Mouse (Mus musculus): Measurements from ENCODE around the gene Hist1h3e. TPM values are rescaled to one million over a fixed set of nuclear protein-coding genes. Genes with fewer than 3 reads are reported as not detected.
"Not testable (repeated sequence)": the region's sequence is repeated elsewhere in the genome, so short reads cannot be mapped to it uniquely, and the experiment has no call there.

The Hist1h3e gene
- total and polyA plus RNA-seq, 2 experiments from 2014 or later, result 1.3 to 528 TPM

GRCm38 (mm10) chr13:23603182-23603699 lies 41.1 kb upstream of the Hist1h3e start:
- Histone ChIP-seq H3K27me3 (ENCODE audit: insufficient read depth, low read length) (no peaks in the 10 kb centered on the region), H3K4me3 (ENCODE audit: low read length) (no peak overlapping the region), H3K9me3 (ENCODE audit: low read length) (no peaks in the 10 kb centered on the region), H3K4me1 (ENCODE audit: insufficient read depth, low read length) (no peaks in the 10 kb centered on the region), H3K4me2 (ENCODE audit: low read depth, low read length) (no peak overlapping the region), H3K9ac (replicated peaks; ENCODE audit: low read length) (no peak overlapping the region), H3K36me3 (ENCODE audit: insufficient read depth, low read length) (no peaks in the 10 kb centered on the region), H3K27ac (no peak overlapping the region)
- no peak for TF ChIP-seq CTCF (IDR thresholded peaks at IDR 0.05; ENCODE audit: low read depth)
- WGBS, result 85% methylated on average over 7 of the region's 7 CpGs
- no peak for ATAC-seq
- no peak for DNase-seq (ENCODE audit: low spot score)

- H3K4me3 ChIP-seq (ENCODE audit: low read length), result no peak overlapping the region
- no peaks in the 10 kb centered on the region for H3K9me3 ChIP-seq (ENCODE audit: low read length)
- H3K4me1 ChIP-seq (ENCODE audit: insufficient read depth, low read length), result no peaks in the 10 kb centered on the region
- H3K4me2 ChIP-seq (ENCODE audit: low read depth, low read length), result no peak overlapping the region
- ATAC-seq, result no peak
- H3K27me3 ChIP-seq (ENCODE audit: insufficient read depth, low read length), result no peaks in the 10 kb centered on the region
- WGBS, result 8% methylated on average over 9 of the region's 9 CpGs
- no peak overlapping the region for H3K27ac ChIP-seq
- H3K36me3 ChIP-seq (ENCODE audit: insufficient read depth, low read length), result no peaks in the 10 kb centered on the region
- peak; percentile 86 for TF ChIP-seq CTCF (IDR thresholded peaks at IDR 0.05; ENCODE audit: low read depth)
- no peak overlapping the region for H3K9ac ChIP-seq (replicated peaks; ENCODE audit: low read length)
- peak; percentile 84 for DNase-seq (ENCODE audit: low spot score)
These were observed 35.8 kb upstream of the Hist1h3e start for GRCm38 (mm10) chr13:23597957-23598356.

- ATAC-seq (no peak), DNase-seq (ENCODE audit: low spot score) (no peak)
- Histone ChIP-seq H3K9ac (replicated peaks; ENCODE audit: low read length) (no peak overlapping the region), H3K4me3 (ENCODE audit: low read length) (no peak overlapping the region), H3K4me2 (ENCODE audit: low read depth, low read length) (no peak overlapping the region), H3K4me1 (ENCODE audit: insufficient read depth, low read length) (no peaks in the 10 kb centered on the region), H3K27me3 (ENCODE audit: insufficient read depth, low read length) (no peaks in the 10 kb centered on the region), H3K36me3 (ENCODE audit: insufficient read depth, low read length) (no peaks in the 10 kb centered on the region), H3K9me3 (ENCODE audit: low read length) (no peaks in the 10 kb centered on the region), H3K27ac (no peak overlapping the region)
- WGBS, result 87% methylated on average over 7 of the region's 7 CpGs
- no peak for TF ChIP-seq CTCF (IDR thresholded peaks at IDR 0.05; ENCODE audit: low read depth)
These were observed 33.6 kb upstream of the Hist1h3e start for GRCm38 (mm10) chr13:23595622-23596372.

GRCm38 (mm10) chr13:23595185-23595584 lies 33.0 kb upstream of the Hist1h3e start:
- no peak overlapping the region for H3K27ac ChIP-seq
- DNase-seq (ENCODE audit: low spot score) (no peak), ATAC-seq (no peak)
- no peaks in the 10 kb centered on the region for H3K4me1 ChIP-seq (ENCODE audit: insufficient read depth, low read length)
- H3K4me2 ChIP-seq (ENCODE audit: low read depth, low read length), result no peak overlapping the region
- no peaks in the 10 kb centered on the region for H3K9me3 ChIP-seq (ENCODE audit: low read length)
- H3K9ac ChIP-seq (replicated peaks; ENCODE audit: low read length), result no peak overlapping the region
- TF ChIP-seq CTCF (IDR thresholded peaks at IDR 0.05; ENCODE audit: low read depth), result no peak
- no peaks in the 10 kb centered on the region for H3K36me3 ChIP-seq (ENCODE audit: insufficient read depth, low read length)
- no peaks in the 10 kb centered on the region for H3K27me3 ChIP-seq (ENCODE audit: insufficient read depth, low read length)
- 78% methylated on average over 2 of the region's 2 CpGs for WGBS
- H3K4me3 ChIP-seq (ENCODE audit: low read length), result no peak overlapping the region

- H3K4me1 ChIP-seq (ENCODE audit: insufficient read depth, low read length), result no peaks in the 10 kb centered on the region
- ATAC-seq (no peak), DNase-seq (ENCODE audit: low spot score) (no peak)
- H3K27me3 ChIP-seq (ENCODE audit: insufficient read depth, low read length), result no peaks in the 10 kb centered on the region
- no peak overlapping the region for H3K9ac ChIP-seq (replicated peaks; ENCODE audit: low read length)
- H3K9me3 ChIP-seq (ENCODE audit: low read length), result no peaks in the 10 kb centered on the region
- no peak overlapping the region for H3K4me2 ChIP-seq (ENCODE audit: low read depth, low read length)
- H3K4me3 ChIP-seq (ENCODE audit: low read length), result no peak overlapping the region
- no peaks in the 10 kb centered on the region for H3K36me3 ChIP-seq (ENCODE audit: insufficient read depth, low read length)
- H3K27ac ChIP-seq, result no peak overlapping the region
- 86% methylated on average over 5 of the region's 5 CpGs for WGBS
- no peak for TF ChIP-seq CTCF (IDR thresholded peaks at IDR 0.05; ENCODE audit: low read depth)
These were observed 31.0 kb upstream of the Hist1h3e start for GRCm38 (mm10) chr13:23593051-23593770.

- no peak overlapping the region for H3K9ac ChIP-seq (replicated peaks; ENCODE audit: low read length)
- ATAC-seq, result no peak
These were observed 30.4 kb upstream of the Hist1h3e start for GRCm38 (mm10) chr13:23592614-23593013.

GRCm38 (mm10) chr13:23591886-23592285 lies 29.7 kb upstream of the Hist1h3e start:
- 92% methylated on average over 7 of the region's 7 CpGs for WGBS

More at GRCm38 (mm10) chr13:23592614-23593013, 30.4 kb upstream of the Hist1h3e start:
- no peaks in the 10 kb centered on the region for H3K36me3 ChIP-seq (ENCODE audit: insufficient read depth, low read length)
- no peak overlapping the region for H3K27ac ChIP-seq
- no peak for DNase-seq (ENCODE audit: low spot score)
- no peaks in the 10 kb centered on the region for H3K9me3 ChIP-seq (ENCODE audit: low read length)
- H3K4me3 ChIP-seq (ENCODE audit: low read length), result no peak overlapping the region
- H3K27me3 ChIP-seq (ENCODE audit: insufficient read depth, low read length), result no peaks in the 10 kb centered on the region
- H3K4me1 ChIP-seq (ENCODE audit: insufficient read depth, low read length), result no peaks in the 10 kb centered on the region
- no peak for TF ChIP-seq CTCF (IDR thresholded peaks at IDR 0.05; ENCODE audit: low read depth)
- WGBS, result 63% methylated on average over 7 of the region's 7 CpGs
- no peak overlapping the region for H3K4me2 ChIP-seq (ENCODE audit: low read depth, low read length)

More at GRCm38 (mm10) chr13:23591886-23592285, 29.7 kb upstream of the Hist1h3e start:
- H3K36me3 ChIP-seq (ENCODE audit: insufficient read depth, low read length); H3K4me3 ChIP-seq (ENCODE audit: low read length); H3K4me2 ChIP-seq (ENCODE audit: low read depth, low read length); ATAC-seq; H3K27ac ChIP-seq; H3K27me3 ChIP-seq (ENCODE audit: insufficient read depth, low read length); H3K9me3 ChIP-seq (ENCODE audit: low read length); H3K9ac ChIP-seq (replicated peaks; ENCODE audit: low read length); H3K4me1 ChIP-seq (ENCODE audit: insufficient read depth, low read length); DNase-seq (ENCODE audit: low spot score): not testable (repeated sequence)

Data from hindbrain, postnatal 0 days (tissue).